Mouse (Mus musculus) forebrain, embryonic 13.5 days (tissue): ENCODE data around the gene Adgrg7. TPM values are rescaled to one million over a fixed set of nuclear protein-coding genes. Genes with fewer than 3 reads are reported as not detected.

Experiments
- ATAC-seq: fragments of 200-750 bp; cut with Nextera tagmentation; 2 replicates; pipeline ENCODE4 v1.8.0; 2017
- H3K27ac ChIP-seq: fragments of 300-500 bp; sonication (generic); 2 replicates; pipeline ENCODE4 v1.5.1; 2015; ENCODE audit warnings: inconsistent platforms, mild to moderate bottlenecking, moderate library complexity
- H3K27me3 ChIP-seq: fragments of 300-500 bp; sonication (generic); 2 replicates; pipeline ENCODE4 v1.6.1; 2015; ENCODE audit warnings: mild to moderate bottlenecking, inconsistent platforms
- H3K36me3 ChIP-seq: fragments of 300-500 bp; sonication (generic); 2 replicates; pipeline ENCODE4 v1.6.1; 2015; ENCODE audit warnings: mild to moderate bottlenecking, inconsistent platforms; ENCODE audit not compliant: poor library complexity, severe bottlenecking
- H3K4me1 ChIP-seq: fragments of 300-500 bp; sonication (generic); 2 replicates; pipeline ENCODE4 v1.6.1; 2015; ENCODE audit warnings: inconsistent platforms
- H3K4me2 ChIP-seq: fragments of 300-500 bp; sonication (generic); 2 replicates; pipeline ENCODE4 v1.6.1; 2015; ENCODE audit warnings: inconsistent platforms, mild to moderate bottlenecking, moderate library complexity
- H3K4me3 ChIP-seq: fragments of 300-500 bp; sonication (generic); 2 replicates; pipeline ENCODE4 v1.5.1; 2015; ENCODE audit warnings: mild to moderate bottlenecking, inconsistent platforms
- H3K9ac ChIP-seq: fragments of 300-500 bp; sonication (generic); 2 replicates; pipeline ENCODE4 v1.6.1; 2015; ENCODE audit warnings: mild to moderate bottlenecking, inconsistent platforms
- H3K9me3 ChIP-seq: fragments of 300-500 bp; sonication (generic); replicated peaks from 2 replicates; pipeline ENCODE4 v1.6.1; 2016; ENCODE audit warnings: inconsistent platforms
- WGBS: fragments of 180-500 bp; shearing (Covaris S2); methylation state at CpG from one replicate; pipeline ENCODE4 v1.1.7; 2015; 5-methylcytosine and 5-hydroxymethylcytosine counted together
- polyA plus RNA-seq: library from polyadenylated mRNA; unstranded; fragments of >200 nt; fragmentation: Nextera tagmentation; extraction: Ambion mirVana; gene quantifications from 2 replicates; pipeline ENCODE4 v1.2.1, GENCODE M21; 2015

Adgrg7 gene
- polyA plus RNA-seq, 1 experiment from 2014 or later, result not detected

DNA sequence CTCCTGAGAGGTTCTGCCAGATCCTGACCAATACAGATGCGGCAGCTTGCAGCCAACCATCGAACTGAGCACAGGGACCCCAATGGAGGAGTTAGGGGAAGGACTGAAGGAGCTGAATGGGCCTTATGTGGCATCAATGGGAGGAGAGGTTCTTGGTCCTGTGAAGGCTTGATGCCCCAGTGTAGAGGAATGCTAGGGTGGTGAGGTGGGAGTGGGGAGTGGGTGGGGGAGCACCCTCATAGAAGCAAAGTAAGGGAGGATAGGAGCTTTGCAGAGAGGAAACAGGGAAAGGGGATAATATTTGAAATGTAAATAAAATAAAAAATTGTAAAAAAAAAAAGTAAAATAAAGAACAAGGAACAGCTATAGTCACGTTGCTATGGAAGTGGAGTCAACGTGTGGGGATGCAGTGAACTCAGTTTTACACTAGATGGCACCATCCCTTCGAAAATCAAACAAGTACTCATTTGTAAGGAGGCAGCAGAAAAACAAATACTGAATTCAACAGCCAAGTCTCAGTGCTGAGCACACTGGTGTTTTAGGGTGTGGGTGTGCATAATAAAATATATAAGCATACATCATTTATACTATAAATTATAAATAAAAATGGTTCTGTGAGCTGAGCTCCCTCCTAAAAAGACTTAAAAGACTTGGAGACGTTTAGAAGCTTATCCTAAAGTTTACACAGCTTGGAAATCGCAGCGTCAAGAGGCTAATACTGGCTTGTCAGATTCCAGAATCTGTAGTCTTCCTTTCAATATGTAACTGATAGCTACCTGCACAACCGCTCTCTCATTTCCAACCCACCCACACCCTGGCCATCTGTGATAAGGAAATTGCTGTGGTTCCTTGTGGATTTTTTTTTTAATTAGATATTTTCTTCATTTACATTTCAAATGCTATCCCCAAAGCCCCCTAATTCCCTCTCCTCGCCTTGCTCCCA lies 24.2 kb downstream of the Adgrg7 start:
- WGBS, result 50% methylated on average over 10 of the region's 10 CpGs
- no peaks in the 10 kb centered on the region for H3K4me1 ChIP-seq
- H3K4me2 ChIP-seq, result no peak overlapping the region
- H3K4me3 ChIP-seq, result no peak overlapping the region
- H3K27me3 ChIP-seq, result no peaks in the 10 kb centered on the region
- no peak overlapping the region for H3K9ac ChIP-seq
- no peak overlapping the region for H3K27ac ChIP-seq
- peak; percentile 91 for ATAC-seq
- no peaks in the 10 kb centered on the region for H3K9me3 ChIP-seq
- no peaks in the 10 kb centered on the region for H3K36me3 ChIP-seq

DNA sequence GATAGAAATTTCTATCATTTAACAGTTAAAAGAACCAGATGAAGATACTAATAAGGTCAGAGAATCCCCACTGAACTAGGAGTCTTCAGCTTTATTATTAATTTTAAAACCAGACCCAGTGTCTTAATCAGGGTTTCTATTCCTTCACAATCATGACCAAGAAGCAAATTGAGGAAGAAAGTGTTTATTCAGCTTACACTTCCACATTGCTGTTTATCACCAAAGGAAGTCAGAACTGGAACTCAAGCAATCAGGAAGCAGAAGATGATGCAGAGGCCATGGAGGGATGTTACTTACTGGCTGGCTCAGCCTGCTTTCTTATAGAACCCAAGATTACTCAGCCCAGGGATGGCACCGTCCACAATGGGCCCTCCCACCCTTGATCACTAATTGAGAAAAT lies 66.6 kb downstream of the Adgrg7 start:
- no peak for ATAC-seq
- 35% methylated on average over 1 of the region's 1 CpGs for WGBS
- Histone ChIP-seq H3K4me1 (no peaks in the 10 kb centered on the region), H3K27me3 (no peaks in the 10 kb centered on the region), H3K36me3 (no peaks in the 10 kb centered on the region), H3K9me3 (no peaks in the 10 kb centered on the region), H3K4me3 (no peak overlapping the region), H3K4me2 (no peak overlapping the region), H3K27ac (no peak overlapping the region), H3K9ac (no peak overlapping the region)

DNA sequence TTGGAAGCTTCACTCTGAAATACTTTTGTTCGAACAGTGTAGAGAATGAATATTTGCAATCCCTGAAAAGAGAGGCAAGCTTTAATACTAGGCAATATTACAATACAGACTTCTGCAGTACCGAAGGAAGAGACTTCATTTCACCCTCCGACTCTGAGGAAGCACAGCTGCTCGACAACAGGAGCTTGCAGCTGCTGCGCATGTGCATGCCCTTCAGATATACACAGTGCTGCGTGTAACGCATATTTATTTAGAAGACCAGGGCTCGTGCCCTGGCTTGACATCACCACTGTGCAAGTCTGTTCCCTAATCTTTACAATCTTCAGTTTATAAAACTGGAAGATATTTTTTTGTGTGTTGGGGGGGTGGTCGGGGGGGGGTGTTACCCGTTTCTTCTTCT lies 70.7 kb downstream of the Adgrg7 start:
- Histone ChIP-seq H3K4me2 (no peak overlapping the region), H3K27me3 (no peaks in the 10 kb centered on the region), H3K36me3 (no peaks in the 10 kb centered on the region), H3K4me3 (no peak overlapping the region), H3K27ac (no peak overlapping the region), H3K9ac (no peak overlapping the region), H3K4me1 (no peaks in the 10 kb centered on the region), H3K9me3 (no peaks in the 10 kb centered on the region)
- no peak for ATAC-seq
- WGBS, result 86% methylated on average over 10 of the region's 10 CpGs

DNA sequence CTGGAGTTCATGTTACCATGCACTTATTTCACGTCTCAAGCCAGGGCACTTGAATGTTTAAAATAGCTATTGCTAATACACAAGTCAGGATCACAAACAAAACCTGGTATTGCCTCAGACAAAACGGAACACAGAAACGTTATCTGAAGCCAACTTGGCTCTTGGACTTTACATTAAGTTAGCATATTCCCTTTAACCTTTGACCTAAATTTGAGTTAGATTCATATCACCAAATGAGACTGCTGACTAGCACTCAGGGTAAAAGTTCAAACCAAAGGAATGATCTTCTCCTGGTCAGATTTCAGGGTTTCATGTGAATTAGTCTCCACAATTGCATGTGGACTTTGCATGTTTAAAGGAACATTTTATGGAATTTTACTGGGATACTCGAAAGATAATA lies 73.3 kb downstream of the Adgrg7 start:
- Histone ChIP-seq H3K4me1 (peaks cover 4% of the 10 kb centered on the region; the same call in 1 of the 2 replicates), H3K36me3 (no peaks in the 10 kb centered on the region), H3K4me3 (no peak overlapping the region), H3K27me3 (no peaks in the 10 kb centered on the region), H3K4me2 (no peak overlapping the region), H3K27ac (no peak overlapping the region), H3K9me3 (no peaks in the 10 kb centered on the region), H3K9ac (no peak overlapping the region)
- ATAC-seq, result no peak
- WGBS, result 75% methylated on average over 4 of the region's 4 CpGs

DNA sequence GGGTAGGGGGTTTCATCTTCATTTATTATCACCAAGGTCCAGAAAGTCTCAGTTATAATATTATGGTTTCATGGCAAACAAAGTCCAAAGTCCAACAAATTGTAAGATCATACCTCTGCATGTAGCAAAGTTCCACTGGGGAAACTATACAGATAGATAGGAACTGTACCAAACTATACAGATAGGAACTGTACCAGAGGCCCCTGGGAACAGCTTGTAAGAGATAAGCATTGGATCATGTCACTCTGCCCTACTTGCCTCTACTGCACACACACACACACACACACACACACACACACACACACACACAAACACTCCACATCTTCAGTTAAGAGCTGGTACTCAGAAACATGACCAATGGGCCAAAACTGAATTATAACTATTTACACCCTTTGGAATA lies 76.6 kb downstream of the Adgrg7 start:
- H3K4me1 ChIP-seq, result peaks cover 20% of the 10 kb centered on the region
- no peaks in the 10 kb centered on the region for H3K36me3 ChIP-seq
- no peak overlapping the region for H3K9ac ChIP-seq
- no peak overlapping the region for H3K4me3 ChIP-seq
- no peak overlapping the region for H3K27ac ChIP-seq
- no peak for ATAC-seq
- no peaks in the 10 kb centered on the region for H3K9me3 ChIP-seq
- H3K4me2 ChIP-seq, result no peak overlapping the region
- no peaks in the 10 kb centered on the region for H3K27me3 ChIP-seq

DNA sequence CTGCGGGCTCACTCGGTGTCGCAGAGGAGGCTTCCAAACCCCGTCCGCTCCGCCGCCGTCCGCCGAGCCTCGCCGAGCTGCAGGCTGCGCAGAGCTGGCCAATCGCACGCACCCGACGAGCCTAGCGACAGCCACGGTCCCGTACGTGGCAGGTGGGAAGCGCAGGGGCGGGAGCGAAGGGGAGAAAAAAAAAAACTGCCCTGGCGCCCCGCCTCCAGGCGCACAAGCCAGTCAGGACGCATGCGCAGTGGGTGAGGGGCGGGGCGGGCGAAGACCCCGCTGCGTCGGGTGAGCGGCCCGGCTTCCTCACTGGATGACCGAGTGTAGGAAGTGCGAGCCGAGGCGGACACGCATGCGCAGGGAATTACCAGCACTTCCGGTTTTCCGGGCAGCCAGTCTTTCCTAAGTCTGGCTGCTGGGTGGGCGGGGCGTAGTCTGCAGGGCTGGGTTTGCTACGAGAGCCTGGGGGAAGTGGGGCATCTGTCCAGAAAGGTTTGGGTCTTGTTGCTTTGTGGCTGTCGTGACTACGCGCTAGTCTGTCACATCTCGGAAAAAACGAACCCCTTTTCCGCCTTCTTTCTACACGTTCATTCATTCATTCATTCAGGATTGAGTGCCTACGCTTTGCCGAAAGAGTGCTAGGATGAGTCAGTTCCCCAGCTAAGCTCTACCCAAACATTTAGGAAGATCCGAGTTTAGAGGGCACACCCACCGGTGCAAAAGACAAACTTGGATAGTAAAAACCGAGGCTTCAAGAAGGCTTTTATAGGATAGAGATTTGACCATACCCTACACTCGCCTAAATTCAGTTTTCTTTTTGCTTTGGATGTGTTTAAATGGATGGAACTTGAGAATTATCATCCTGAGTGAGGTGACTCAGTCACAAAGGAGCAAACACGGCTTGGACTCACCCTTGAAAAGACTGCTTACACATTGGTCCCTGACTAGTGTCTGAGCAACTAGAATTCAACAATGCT lies 78.1 kb downstream of the Adgrg7 start, which contains the start of gene Tfg:
TSS of gene Tfg (minus strand) at position 227 of the 977 bp plus-strand sequence.
- Histone ChIP-seq H3K9ac (peak within 1 kb of the TSS; percentile 91), H3K36me3 (no peaks in the 10 kb centered on the region), H3K4me3 (peak within 1 kb of the TSS; percentile 80), H3K27ac (peak within 1 kb of the TSS; percentile 97), H3K9me3 (no peaks in the 10 kb centered on the region), H3K4me2 (peak within 1 kb of the TSS; percentile 77), H3K27me3 (no peaks in the 10 kb centered on the region), H3K4me1 (peaks cover 20% of the 10 kb centered on the region)
- WGBS, result under 1% methylated on average over 62 of the region's 62 CpGs
- ATAC-seq, result peak; percentile 98

DNA sequence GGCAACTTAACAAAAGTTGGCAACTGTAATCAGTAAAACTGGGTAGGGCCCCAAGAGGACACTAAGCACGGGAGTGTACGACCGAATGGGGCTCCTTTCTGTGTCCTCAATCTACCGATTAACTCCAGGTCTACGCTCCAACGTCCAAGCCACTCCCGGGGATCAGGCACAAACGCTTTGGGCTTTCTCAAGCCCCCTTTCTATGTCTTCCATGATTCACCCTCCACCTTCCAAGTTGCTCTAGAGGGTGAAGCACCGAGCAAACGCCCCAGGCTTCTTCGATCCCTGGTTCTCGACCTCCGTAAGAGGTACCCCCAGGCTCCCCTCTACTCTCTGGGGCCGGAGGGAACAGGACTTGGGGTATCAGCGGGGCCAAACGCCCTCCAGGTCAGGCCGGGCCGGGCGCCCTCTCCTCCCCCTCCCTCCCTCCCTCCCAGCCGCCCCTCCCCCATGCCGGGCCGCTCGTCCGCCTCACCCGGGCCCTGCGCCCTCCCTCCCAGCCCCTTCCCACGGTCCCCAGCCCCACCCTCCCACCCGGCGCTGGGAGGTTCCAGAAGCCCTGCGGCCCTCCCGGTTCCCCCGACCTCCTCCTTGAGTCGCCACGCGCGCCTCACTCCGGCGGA lies 79.0 kb downstream of the Adgrg7 start:
- peak overlapping the region; percentile 77 for H3K4me2 ChIP-seq
- no peaks in the 10 kb centered on the region for H3K9me3 ChIP-seq
- ATAC-seq, result peak; percentile 54
- peak overlapping the region; percentile 80 for H3K4me3 ChIP-seq
- H3K36me3 ChIP-seq, result peaks cover 6% of the 10 kb centered on the region
- peak overlapping the region; percentile 91 for H3K9ac ChIP-seq
- H3K4me1 ChIP-seq, result peaks cover 20% of the 10 kb centered on the region
- 0% methylated on average over 23 of the region's 38 CpGs for WGBS
- peak overlapping the region; percentile 97 for H3K27ac ChIP-seq
- no peaks in the 10 kb centered on the region for H3K27me3 ChIP-seq

DNA sequence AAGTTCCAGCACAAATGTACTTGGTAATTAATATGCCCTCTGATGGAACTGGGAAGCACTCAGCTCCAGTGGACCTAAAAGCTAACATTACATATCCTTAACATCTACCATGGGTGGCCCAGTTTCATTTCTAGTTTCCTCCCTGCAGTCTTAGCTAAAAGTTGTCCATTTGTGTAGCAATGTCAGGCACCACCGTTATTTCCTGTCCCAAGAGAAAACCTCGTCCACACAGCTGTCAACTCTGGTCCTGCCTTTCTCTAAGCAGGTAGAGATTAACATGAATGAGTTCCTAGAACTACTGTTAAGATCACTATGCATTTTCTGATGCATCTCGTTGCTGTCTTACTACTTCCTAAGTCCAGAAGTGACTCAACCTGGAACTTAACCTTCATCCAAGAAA lies 80.0 kb downstream of the Adgrg7 start:
- Histone ChIP-seq H3K36me3 (peaks cover 16% of the 10 kb centered on the region), H3K27ac (no peak overlapping the region), H3K4me3 (peak overlapping the region; percentile 80), H3K27me3 (no peaks in the 10 kb centered on the region), H3K4me1 (peaks cover 20% of the 10 kb centered on the region), H3K9me3 (no peaks in the 10 kb centered on the region), H3K4me2 (peak overlapping the region; percentile 77), H3K9ac (peak overlapping the region; percentile 91; the same call in 1 of the 2 replicates)
- 80% methylated on average over 3 of the region's 3 CpGs for WGBS
- no peak for ATAC-seq

DNA sequence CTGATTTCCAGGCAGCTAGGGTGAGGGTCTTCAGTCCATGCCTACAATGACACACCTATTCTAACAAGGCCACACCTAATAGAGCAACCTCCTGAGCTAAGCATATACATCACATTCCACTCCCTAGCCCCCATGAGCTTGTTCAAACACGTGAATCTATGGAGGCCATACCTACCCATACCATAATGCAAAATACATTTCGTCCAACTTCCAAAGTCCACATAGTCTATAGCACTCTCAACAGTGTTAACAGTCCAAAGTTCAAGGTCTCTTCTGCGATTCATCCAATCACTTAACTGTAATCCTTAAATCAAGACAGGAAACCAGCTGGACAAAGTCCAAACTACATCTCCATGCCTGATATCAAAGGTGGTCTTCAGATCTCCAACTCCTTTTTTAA lies 85.6 kb downstream of the Adgrg7 start:
- Histone ChIP-seq H3K9me3 (no peaks in the 10 kb centered on the region), H3K9ac (no peak overlapping the region), H3K27me3 (no peaks in the 10 kb centered on the region), H3K36me3 (peaks cover 55% of the 10 kb centered on the region), H3K4me3 (no peak overlapping the region), H3K27ac (no peak overlapping the region), H3K4me1 (peaks cover 1% of the 10 kb centered on the region), H3K4me2 (no peak overlapping the region)
- ATAC-seq, result no peak
- 94% methylated on average over 3 of the region's 3 CpGs for WGBS

DNA sequence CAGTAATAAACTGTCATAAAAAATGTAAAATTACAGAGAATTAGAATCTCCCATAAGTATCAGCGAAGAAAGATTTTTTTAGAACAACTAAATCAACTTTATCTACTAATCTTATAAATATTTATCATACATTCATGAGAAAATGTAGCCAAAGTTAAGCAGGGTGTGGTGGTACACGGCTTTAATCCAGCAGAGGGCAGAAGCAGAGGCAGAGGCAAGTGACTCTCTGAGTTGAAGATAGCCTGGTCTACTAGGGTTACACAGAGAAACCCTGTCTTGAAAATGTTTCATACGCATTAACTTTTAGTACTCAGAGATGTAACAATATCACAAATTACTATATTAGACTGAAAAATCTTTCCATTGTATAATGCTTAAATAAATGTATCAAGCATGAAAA lies 89.9 kb downstream of the Adgrg7 start:
- 89% methylated on average over 3 of the region's 3 CpGs for WGBS
- no peaks in the 10 kb centered on the region for H3K4me1 ChIP-seq
- peaks cover 61% of the 10 kb centered on the region for H3K36me3 ChIP-seq
- H3K27ac ChIP-seq, result no peak overlapping the region
- no peak overlapping the region for H3K4me2 ChIP-seq
- H3K9ac ChIP-seq, result no peak overlapping the region
- ATAC-seq, result no peak
- no peaks in the 10 kb centered on the region for H3K27me3 ChIP-seq
- no peaks in the 10 kb centered on the region for H3K9me3 ChIP-seq
- no peak overlapping the region for H3K4me3 ChIP-seq

DNA sequence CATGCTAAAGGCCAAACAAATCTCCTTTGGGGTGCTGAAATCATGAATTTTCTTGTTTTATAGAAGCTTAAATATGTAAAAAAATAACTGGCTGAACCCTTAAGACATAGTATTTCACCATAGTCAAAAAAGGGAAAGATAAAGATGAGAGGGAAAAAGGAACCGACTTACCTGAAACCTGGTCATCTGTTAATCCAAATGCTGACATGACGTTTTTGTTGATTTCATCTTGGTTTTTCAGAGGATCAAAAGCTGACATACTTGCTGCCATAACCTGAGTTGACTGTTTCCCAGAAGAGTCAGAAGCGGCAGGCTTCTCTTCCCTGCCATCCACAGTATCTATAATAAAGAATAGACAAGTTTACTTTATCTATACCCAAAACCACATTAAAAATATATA lies 94.8 kb downstream of the Adgrg7 start:
- no peak overlapping the region for H3K4me3 ChIP-seq
- WGBS, result 93% methylated on average over 3 of the region's 3 CpGs
- ATAC-seq, result no peak
- H3K27ac ChIP-seq, result no peak overlapping the region
- H3K27me3 ChIP-seq, result no peaks in the 10 kb centered on the region
- no peak overlapping the region for H3K4me2 ChIP-seq
- H3K4me1 ChIP-seq, result no peaks in the 10 kb centered on the region
- no peak overlapping the region for H3K9ac ChIP-seq
- H3K9me3 ChIP-seq, result no peaks in the 10 kb centered on the region
- peaks cover 46% of the 10 kb centered on the region for H3K36me3 ChIP-seq
